Mouse (Mus musculus) CH12.LX (cell line): Measurements from ENCODE around the gene Dcakd. TPM values are rescaled to one million over a fixed set of nuclear protein-coding genes. Genes with fewer than 3 reads are reported as not detected.

ENCODE experiments used
- DNase-seq: peaks from one replicate; pipeline ENCODE4 v3.0.0-alpha.2; 2013; ENCODE audit errors: extremely low read depth
- H3K27ac ChIP-seq: 2 replicates; pipeline ENCODE4 v1.5.1; 2012; ENCODE audit warnings: low read depth, mild to moderate bottlenecking, control low read depth, moderate library complexity; ENCODE audit not compliant: insufficient read depth
- H3K27me3 ChIP-seq: replicated peaks from 2 replicates; pipeline ENCODE3; 2012; ENCODE audit warnings: inconsistent platforms
- H3K36me3 ChIP-seq, 2 experiments: replicated peaks in 1 of 2; 2 replicates each; pipeline versions ENCODE3 to v1.6.1; 2012; ENCODE audit warnings: inconsistent platforms in 1 of 2, low read length in 1 of 2, mild to moderate bottlenecking in 1 of 2, mixed read lengths in 1 of 2, moderate library complexity in 1 of 2; ENCODE audit not compliant: control insufficient read depth in 1 of 2, insufficient read depth in 1 of 2
- H3K4me1 ChIP-seq, 2 experiments: 2 replicates each; pipeline ENCODE4 v1.6.1; 2012; ENCODE audit warnings: inconsistent platforms in 1 of 2, moderate library complexity in 1 of 2; ENCODE audit not compliant: insufficient read depth in 2 of 2, control insufficient read depth in 1 of 2
- H3K4me2 ChIP-seq: 2 replicates; pipeline ENCODE4 v1.6.1; 2012; ENCODE audit warnings: low read depth, mild to moderate bottlenecking, control low read depth; ENCODE audit not compliant: poor library complexity, insufficient read depth, severe bottlenecking
- H3K4me3 ChIP-seq, 3 experiments: fragments of 150-350 bp in 1 of 3; sonication (generic) in 1 of 3; replicated peaks in 1 of 3; 2 replicates each; pipeline versions ENCODE3 to v1.5.1; 2011 to 2012; ENCODE audit warnings: low read depth in 2 of 3, low read length in 2 of 3, mild to moderate bottlenecking in 2 of 3, moderate library complexity in 2 of 3, control low read depth in 1 of 3, improper control_type of control experiment in 1 of 3, inconsistent platforms in 1 of 3, mixed read lengths in 1 of 3; ENCODE audit not compliant: poor library complexity in 1 of 3
- H3K79me2 ChIP-seq: replicated peaks from 2 replicates; pipeline ENCODE4 v1.6.1; 2012; ENCODE audit warnings: mild to moderate bottlenecking, moderate library complexity; ENCODE audit not compliant: control insufficient read depth, poor library complexity, insufficient read depth, severe bottlenecking; ENCODE audit errors: extremely low read depth
- H3K9ac ChIP-seq: 2 replicates; pipeline ENCODE4 v1.6.1; 2012; ENCODE audit warnings: low read depth, mild to moderate bottlenecking, control low read depth, moderate library complexity; ENCODE audit not compliant: insufficient read depth
- H3K9me3 ChIP-seq: replicated peaks from 2 replicates; pipeline ENCODE3; 2012; ENCODE audit warnings: low read length, inconsistent platforms, mixed read lengths
- BHLHE40 ChIP-seq: IDR thresholded peaks from 2 replicates; pipeline ENCODE4 v1.6.1; 2011; ENCODE audit warnings: mild to moderate bottlenecking, low read depth, low read length, improper control_type of control experiment
- CHD2 ChIP-seq: IDR thresholded peaks from 2 replicates; pipeline ENCODE4 v1.6.1; 2011; ENCODE audit warnings: low read length, improper control_type of control experiment
- CTCF ChIP-seq, 2 experiments: IDR thresholded peaks in 1 of 2; conservative IDR thresholded peaks in 1 of 2; 2 replicates each; pipeline ENCODE4 v1.5.1; 2011 to 2012; ENCODE audit warnings: low read depth in 2 of 2, low read length in 2 of 2, improper control_type of control experiment in 1 of 2, inconsistent platforms in 1 of 2, mild to moderate bottlenecking in 1 of 2, moderate library complexity in 1 of 2
- EP300 ChIP-seq: IDR thresholded peaks from 2 replicates; pipeline ENCODE4 v1.6.1; 2011; ENCODE audit warnings: low read length, improper control_type of control experiment
- ETS1 ChIP-seq: conservative IDR thresholded peaks from 2 replicates; pipeline ENCODE4 v1.6.1; 2012; ENCODE audit warnings: low read depth, mild to moderate bottlenecking, inconsistent platforms, low read length, improper control_type of control experiment, moderate library complexity
- HCFC1 ChIP-seq: IDR thresholded peaks from 2 replicates; pipeline ENCODE4 v1.6.1; 2012; ENCODE audit warnings: low read depth, mild to moderate bottlenecking, inconsistent platforms, low read length, improper control_type of control experiment
- IRF4 ChIP-seq: IDR thresholded peaks from 2 replicates; pipeline ENCODE4 v1.6.1; 2014; ENCODE audit warnings: low read depth, mild to moderate bottlenecking, inconsistent platforms, low read length, improper control_type of control experiment
- KAT2A ChIP-seq: IDR thresholded peaks from 2 replicates; pipeline ENCODE4 v1.6.1; 2012; ENCODE audit warnings: low read length, improper control_type of control experiment, inconsistent platforms; ENCODE audit not compliant: insufficient replicate concordance
- MAFK ChIP-seq: IDR thresholded peaks from 2 replicates; pipeline ENCODE4 v1.6.1; 2011; ENCODE audit warnings: low read length, improper control_type of control experiment; ENCODE audit not compliant: insufficient replicate concordance
- MAZ ChIP-seq: IDR thresholded peaks from 2 replicates; pipeline ENCODE4 v1.6.1; 2012; ENCODE audit warnings: low read depth, mild to moderate bottlenecking, inconsistent platforms, low read length, improper control_type of control experiment, moderate library complexity
- MEF2A ChIP-seq: IDR thresholded peaks from 2 replicates; pipeline ENCODE4 v1.6.1; 2014; ENCODE audit warnings: low read depth, mild to moderate bottlenecking, inconsistent platforms, low read length, improper control_type of control experiment, borderline replicate concordance
- MXI1 ChIP-seq: IDR thresholded peaks from 2 replicates; pipeline ENCODE4 v1.6.1; 2011; ENCODE audit warnings: mild to moderate bottlenecking, low read depth, low read length, improper control_type of control experiment
- MYC ChIP-seq: IDR thresholded peaks from 2 replicates; pipeline ENCODE4 v1.6.1; 2011; ENCODE audit warnings: low read depth, mild to moderate bottlenecking, improper control_type of control experiment, low read length
- NELFE ChIP-seq: IDR thresholded peaks from 2 replicates; pipeline ENCODE4 v1.6.1; 2011; ENCODE audit warnings: low read depth, low read length, improper control_type of control experiment
- PAX5 ChIP-seq: IDR thresholded peaks from 2 replicates; pipeline ENCODE4 v1.6.1; 2012; ENCODE audit warnings: low read length, inconsistent platforms, mixed read lengths
- POLR2A ChIP-seq: IDR thresholded peaks from 2 replicates; pipeline ENCODE4 v1.6.1; 2011; ENCODE audit warnings: low read depth, mild to moderate bottlenecking, improper control_type of control experiment, low read length
- POLR2AphosphoS2 ChIP-seq: IDR thresholded peaks from 2 replicates; pipeline ENCODE4 v1.6.1; 2011; ENCODE audit warnings: low read depth, low read length, improper control_type of control experiment
- RAD21 ChIP-seq: IDR thresholded peaks from 2 replicates; pipeline ENCODE4 v1.6.1; 2011; ENCODE audit warnings: low read depth, mild to moderate bottlenecking, low read length, improper control_type of control experiment, moderate library complexity
- SIN3A ChIP-seq: IDR thresholded peaks from 2 replicates; pipeline ENCODE4 v1.6.1; 2012; ENCODE audit warnings: low read length, improper control_type of control experiment, inconsistent platforms
- SMC3 ChIP-seq: IDR thresholded peaks from 2 replicates; pipeline ENCODE4 v1.6.1; 2011; ENCODE audit warnings: low read depth, low read length, improper control_type of control experiment
- TCF12 ChIP-seq: IDR thresholded peaks from 2 replicates; pipeline ENCODE4 v1.6.1; 2014; ENCODE audit warnings: low read depth, mild to moderate bottlenecking, inconsistent platforms, low read length, improper control_type of control experiment
- USF1 ChIP-seq: IDR thresholded peaks from 2 replicates; pipeline ENCODE4 v1.6.1; 2014; ENCODE audit warnings: low read depth, mild to moderate bottlenecking, inconsistent platforms, low read length, improper control_type of control experiment
- ZC3H11A ChIP-seq: IDR thresholded peaks from 2 replicates; pipeline ENCODE4 v1.6.1; 2012; ENCODE audit warnings: low read depth, mild to moderate bottlenecking, inconsistent platforms, low read length, improper control_type of control experiment
- ZMIZ1 ChIP-seq: IDR thresholded peaks from 2 replicates; pipeline ENCODE4 v1.6.1; 2012; ENCODE audit warnings: low read depth, mild to moderate bottlenecking, inconsistent platforms, low read length, improper control_type of control experiment
- dilution Hi-C: fragments of 300-500 bp; cut with MboI; formaldehyde crosslinking; loops from 2 replicates; pipeline ENCODE4 v1.14.3; 2020; ENCODE audit warnings: low sequenced_read_pairs; ENCODE audit not compliant: extremely low pct_unique_long_range_greater_than_20kb, extremely low pct_ligation_motif_present
- in situ Hi-C: fragments of 300-500 bp; cut with MboI; formaldehyde crosslinking; loops from 3 replicates; pipeline ENCODE4 v1.14.3; 2019; ENCODE audit warnings: low sequenced_read_pairs, low pct_ligation_motif_present, low pct_unique_long_range_greater_than_20kb, mixed read lengths
- polyA plus RNA-seq: library from polyadenylated mRNA; unstranded; fragments of >175 nt; gene quantifications from 2 replicates; pipeline ENCODE4 v1.2.1, GENCODE M21; 2012; ENCODE audit warnings: low read depth; ENCODE audit not compliant: insufficient read length
- total RNA-seq, 2 experiments: library from RNA; depleted of rRNA; stranded (reverse); fragments of 300-350 nt in 1 of 2; fragments of >200 nt in 1 of 2; gene quantifications; 2 replicates each; pipeline ENCODE4 v1.2.3; 2012 to 2014

The Dcakd gene
- total and polyA plus RNA-seq, 3 experiments: 8.8 to 89.0 (median 24.0) TPM

GRCm38 (mm10) chr11:102994952-102995351, 33.2 kb downstream of the Dcakd start:
- Histone ChIP-seq H3K4me3 (no peak overlapping the region), H3K9ac (no peak overlapping the region), H3K79me2 (no peaks in the 10 kb centered on the region), H3K27me3 (peaks cover 2% of the 10 kb centered on the region), H3K4me1 (no peaks in the 10 kb centered on the region), H3K9me3 (no peaks in the 10 kb centered on the region), H3K4me2 (no peak overlapping the region), H3K27ac (no peak overlapping the region), H3K36me3 (peaks cover 59 to 67% of the 10 kb centered on the region in 2 experiments)
- dilution Hi-C loops: no loop called here
- in situ Hi-C loops: loop anchor here (5.0 kb wide), 1 partner anchor 98 kb away; no protein-coding TSS in a partner anchor
- TF ChIP-seq MXI1: no peak
- no peak for TF ChIP-seq HCFC1
- DNase-seq: no peak

GRCm38 (mm10) chr11:102993420-102994029, 34.6 kb downstream of the Dcakd start:
- Histone ChIP-seq H3K27me3 (peaks cover 12% of the 10 kb centered on the region), H3K79me2 (no peaks in the 10 kb centered on the region), H3K4me2 (no peak overlapping the region), H3K4me3 (no peak overlapping the region), H3K4me1 (no peaks in the 10 kb centered on the region), H3K9ac (no peak overlapping the region), H3K9me3 (no peaks in the 10 kb centered on the region), H3K36me3 (peaks cover 44 to 53% of the 10 kb centered on the region in 2 experiments), H3K27ac (no peak overlapping the region)
- dilution Hi-C loops: no loop called here
- in situ Hi-C loops: loop anchor here (5.0 kb wide), 1 partner anchor 96 kb away; no protein-coding TSS in a partner anchor
- no peak for DNase-seq
- TF ChIP-seq POLR2AphosphoS2 (no peak), MXI1 (0 out of 2 replicates have a peak, but pooled peaks have one; percentile 18)

- Histone ChIP-seq H3K9ac (no peak overlapping the region), H3K27ac (no peak overlapping the region), H3K4me3 (no peak overlapping the region), H3K9me3 (no peaks in the 10 kb centered on the region), H3K79me2 (no peaks in the 10 kb centered on the region), H3K27me3 (peaks cover 18% of the 10 kb centered on the region), H3K36me3 (peaks cover 39 to 47% of the 10 kb centered on the region in 2 experiments), H3K4me2 (no peak overlapping the region), H3K4me1 (no peaks in the 10 kb centered on the region)
- dilution Hi-C loops: no loop called here
- in situ Hi-C loops: loop anchor here (5.0 kb wide), 1 partner anchor 96 kb away; no protein-coding TSS in a partner anchor
- peak; percentile 79 for DNase-seq
- no peak for TF ChIP-seq POLR2A
- peak; percentile 64; the same call in 1 of the 2 replicates for TF ChIP-seq NELFE
- peak; percentile 38; the same call in 1 of the 2 replicates for TF ChIP-seq MEF2A
- peak; percentile 47 to 97 for TF ChIP-seq CTCF (conservative IDR thresholded peaks at IDR 0.05 in 1 of 2, IDR thresholded peaks at IDR 0.05 in 1 of 2; ENCODE audit: low read depth in 2 of 2, low read length in 2 of 2)
- TF ChIP-seq USF1: no peak
- 0 out of 2 replicates have a peak, but pooled peaks have one; percentile 28 for TF ChIP-seq KAT2A
- TF ChIP-seq PAX5: no peak
- peak; percentile 26; the same call in 1 of the 2 replicates for TF ChIP-seq MYC
- TF ChIP-seq MAZ: peak; percentile 64; the same call in 1 of the 2 replicates
- TF ChIP-seq SMC3: peak; percentile 97
- TF ChIP-seq ZC3H11A: peak; percentile 78
- TF ChIP-seq MAFK: no peak
- TF ChIP-seq MXI1: peak; percentile 46; the same call in 1 of the 2 replicates
- TF ChIP-seq SIN3A: 0 out of 2 replicates have a peak, but pooled peaks have one; percentile 51
- no peak for TF ChIP-seq EP300
- peak; percentile 70 for TF ChIP-seq CHD2
- TF ChIP-seq BHLHE40: peak; percentile 33; the same call in 1 of the 2 replicates
- peak; percentile 63 for TF ChIP-seq TCF12
- TF ChIP-seq ZMIZ1: 0 out of 2 replicates have a peak, but pooled peaks have one; percentile 46
- peak; percentile 88 for TF ChIP-seq RAD21
- TF ChIP-seq IRF4: peak; percentile 50; the same call in 1 of the 2 replicates
- no peak for TF ChIP-seq POLR2AphosphoS2
- no peak for TF ChIP-seq ETS1
These were observed 35.2 kb downstream of the Dcakd start for GRCm38 (mm10) chr11:102992940-102993339.
